Mouse (Mus musculus): Measurements from ENCODE around the gene Plcg2. TPM values are rescaled to one million over a fixed set of nuclear protein-coding genes. Genes with fewer than 3 reads are reported as not detected.

Plcg2 gene
- polyA plus RNA-seq, 1 experiment from 2014 or later = 6.1 TPM

GRCm38 (mm10) chr8:117488246-117489005 is 9.7 kb upstream of the Plcg2 start:
- H3K4me1 ChIP-seq (replicated peaks) = no peaks in the 10 kb centered on the region; the same call in 1 of the 2 replicates
- H3K36me3 ChIP-seq = no peaks in the 10 kb centered on the region
- H3K9ac ChIP-seq = no peak overlapping the region
- no peaks in the 10 kb centered on the region for H3K27me3 ChIP-seq
- H3K27ac ChIP-seq = no peak overlapping the region
- ATAC-seq (replicated peaks; ENCODE audit: insufficient number of reproducible peaks, insufficient read depth, low FRiP score, low read depth) = no peak
- H3K9me3 ChIP-seq (replicated peaks) = no peaks in the 10 kb centered on the region
- WGBS = 76% methylated on average over 10 of the region's 10 CpGs
- no peak overlapping the region for H3K4me3 ChIP-seq
- H3K4me2 ChIP-seq = no peak overlapping the region

GRCm38 (mm10) chr8:117493543-117493942 is 4.5 kb upstream of the Plcg2 start:
- peak overlapping the region; percentile 14; the same call in 1 of the 2 replicates for H3K4me2 ChIP-seq
- H3K9me3 ChIP-seq (replicated peaks) = no peaks in the 10 kb centered on the region
- H3K4me1 ChIP-seq (replicated peaks) = peaks cover 9% of the 10 kb centered on the region
- no peak overlapping the region for H3K27ac ChIP-seq
- H3K9ac ChIP-seq = no peak overlapping the region
- WGBS = 18% methylated on average over 9 of the region's 9 CpGs
- no peak overlapping the region for H3K4me3 ChIP-seq
- no peaks in the 10 kb centered on the region for H3K36me3 ChIP-seq
- H3K27me3 ChIP-seq = peaks cover 13% of the 10 kb centered on the region
- ATAC-seq (replicated peaks; ENCODE audit: insufficient number of reproducible peaks, insufficient read depth, low FRiP score, low read depth) = no peak

GRCm38 (mm10) chr8:117494874-117495273 is 3.2 kb upstream of the Plcg2 start:
- no peak overlapping the region for H3K9ac ChIP-seq
- peaks cover 15% of the 10 kb centered on the region for H3K27me3 ChIP-seq
- H3K4me2 ChIP-seq = no peak overlapping the region
- H3K4me1 ChIP-seq (replicated peaks) = peaks cover 13% of the 10 kb centered on the region
- WGBS = 66% methylated on average over 2 of the region's 2 CpGs
- no peak overlapping the region for H3K4me3 ChIP-seq
- H3K36me3 ChIP-seq = no peaks in the 10 kb centered on the region
- no peaks in the 10 kb centered on the region for H3K9me3 ChIP-seq (replicated peaks)
- no peak for ATAC-seq (replicated peaks; ENCODE audit: insufficient number of reproducible peaks, insufficient read depth, low FRiP score, low read depth)
- H3K27ac ChIP-seq = no peak overlapping the region

- no peaks in the 10 kb centered on the region for H3K9me3 ChIP-seq (replicated peaks)
- peaks cover 15% of the 10 kb centered on the region for H3K27me3 ChIP-seq
- 23% methylated on average over 20 of the region's 20 CpGs for WGBS
- ATAC-seq (replicated peaks; ENCODE audit: insufficient number of reproducible peaks, insufficient read depth, low FRiP score, low read depth) = no peak
- peak overlapping the region; percentile 68 for H3K4me3 ChIP-seq
- H3K4me1 ChIP-seq (replicated peaks) = peaks cover 20% of the 10 kb centered on the region
- H3K4me2 ChIP-seq = peak overlapping the region; percentile 93
- no peak overlapping the region for H3K27ac ChIP-seq
- peak overlapping the region; percentile 69 for H3K9ac ChIP-seq
- H3K36me3 ChIP-seq = no peaks in the 10 kb centered on the region
Measured at GRCm38 (mm10) chr8:117498915-117499540, 937 bp downstream of the Plcg2 start.

- Histone ChIP-seq H3K9ac (no peak overlapping the region), H3K36me3 (no peaks in the 10 kb centered on the region), H3K4me1 (replicated peaks) (peaks cover 20% of the 10 kb centered on the region), H3K4me3 (no peak overlapping the region), H3K4me2 (no peak overlapping the region), H3K9me3 (replicated peaks) (no peaks in the 10 kb centered on the region), H3K27ac (no peak overlapping the region), H3K27me3 (peaks cover 15% of the 10 kb centered on the region)
- ATAC-seq (replicated peaks; ENCODE audit: insufficient number of reproducible peaks, insufficient read depth, low FRiP score, low read depth) = no peak
- 72% methylated on average over 5 of the region's 5 CpGs for WGBS
Measured at GRCm38 (mm10) chr8:117500232-117500823, 2.2 kb downstream of the Plcg2 start.

GRCm38 (mm10) chr8:117501323-117501722 is 3.2 kb downstream of the Plcg2 start:
- Histone ChIP-seq H3K4me2 (no peak overlapping the region), H3K9ac (no peak overlapping the region), H3K4me1 (replicated peaks) (peaks cover 20% of the 10 kb centered on the region), H3K4me3 (no peak overlapping the region), H3K27me3 (peaks cover 15% of the 10 kb centered on the region), H3K9me3 (replicated peaks) (no peaks in the 10 kb centered on the region), H3K36me3 (no peaks in the 10 kb centered on the region), H3K27ac (no peak overlapping the region)
- 61% methylated on average over 6 of the region's 6 CpGs for WGBS
- no peak for ATAC-seq (replicated peaks; ENCODE audit: insufficient number of reproducible peaks, insufficient read depth, low FRiP score, low read depth)

GRCm38 (mm10) chr8:117503405-117504069 is 5.4 kb downstream of the Plcg2 start:
- no peak overlapping the region for H3K27ac ChIP-seq
- H3K4me2 ChIP-seq = no peak overlapping the region
- ATAC-seq (replicated peaks; ENCODE audit: insufficient number of reproducible peaks, insufficient read depth, low FRiP score, low read depth) = no peak
- no peak overlapping the region for H3K9ac ChIP-seq
- H3K4me3 ChIP-seq = no peak overlapping the region
- peaks cover 2% of the 10 kb centered on the region for H3K27me3 ChIP-seq
- peaks cover 13% of the 10 kb centered on the region for H3K4me1 ChIP-seq (replicated peaks)
- WGBS = 65% methylated on average over 13 of the region's 13 CpGs
- no peaks in the 10 kb centered on the region for H3K9me3 ChIP-seq (replicated peaks)
- H3K36me3 ChIP-seq = no peaks in the 10 kb centered on the region

GRCm38 (mm10) chr8:117507703-117508102 is 9.6 kb downstream of the Plcg2 start:
- Histone ChIP-seq H3K36me3 (no peaks in the 10 kb centered on the region), H3K4me3 (no peak overlapping the region), H3K4me2 (no peak overlapping the region), H3K9me3 (replicated peaks) (no peaks in the 10 kb centered on the region), H3K4me1 (replicated peaks) (no peaks in the 10 kb centered on the region), H3K27me3 (no peaks in the 10 kb centered on the region), H3K27ac (no peak overlapping the region), H3K9ac (no peak overlapping the region)
- no peak for ATAC-seq (replicated peaks; ENCODE audit: insufficient number of reproducible peaks, insufficient read depth, low FRiP score, low read depth)
- WGBS = 82% methylated on average over 8 of the region's 8 CpGs

- ATAC-seq (replicated peaks; ENCODE audit: insufficient number of reproducible peaks, insufficient read depth, low FRiP score, low read depth) = 0 out of 2 replicates have a peak, but pooled peaks have one; percentile 10
- no peaks in the 10 kb centered on the region for H3K4me1 ChIP-seq (replicated peaks)
Measured at GRCm38 (mm10) chr8:117516876-117517565, 18.9 kb downstream of the Plcg2 start.

GRCm38 (mm10) chr8:117517861-117518260 is 19.8 kb downstream of the Plcg2 start:
- H3K9ac ChIP-seq = no peak overlapping the region
- H3K4me2 ChIP-seq = no peak overlapping the region
- H3K9me3 ChIP-seq (replicated peaks) = no peaks in the 10 kb centered on the region
- no peak overlapping the region for H3K27ac ChIP-seq
- H3K27me3 ChIP-seq = no peaks in the 10 kb centered on the region
- 72% methylated on average over 9 of the region's 9 CpGs for WGBS
- ATAC-seq (replicated peaks; ENCODE audit: insufficient number of reproducible peaks, insufficient read depth, low FRiP score, low read depth) = no peak
- H3K36me3 ChIP-seq = no peaks in the 10 kb centered on the region
- H3K4me3 ChIP-seq = no peak overlapping the region
- H3K4me1 ChIP-seq (replicated peaks) = no peaks in the 10 kb centered on the region

More at GRCm38 (mm10) chr8:117516876-117517565, 18.9 kb downstream of the Plcg2 start:
- no peaks in the 10 kb centered on the region for H3K36me3 ChIP-seq
- 69% methylated on average over 14 of the region's 14 CpGs for WGBS
- H3K9ac ChIP-seq = no peak overlapping the region
- H3K9me3 ChIP-seq (replicated peaks) = no peaks in the 10 kb centered on the region
- no peak overlapping the region for H3K27ac ChIP-seq
- H3K4me2 ChIP-seq = no peak overlapping the region
- H3K27me3 ChIP-seq = no peaks in the 10 kb centered on the region
- H3K4me3 ChIP-seq = no peak overlapping the region

GRCm38 (mm10) chr8:117518873-117519272 is 20.8 kb downstream of the Plcg2 start:
- Histone ChIP-seq H3K9ac (no peak overlapping the region), H3K4me3 (no peak overlapping the region), H3K4me1 (replicated peaks) (no peaks in the 10 kb centered on the region), H3K27ac (no peak overlapping the region), H3K36me3 (no peaks in the 10 kb centered on the region), H3K9me3 (replicated peaks) (no peaks in the 10 kb centered on the region), H3K27me3 (no peaks in the 10 kb centered on the region), H3K4me2 (no peak overlapping the region)
- no peak for ATAC-seq (replicated peaks; ENCODE audit: insufficient number of reproducible peaks, insufficient read depth, low FRiP score, low read depth)
- 74% methylated on average over 4 of the region's 4 CpGs for WGBS
